In genomic region chr4:41622071-41622470, GRCm38 (mm10) we compare ENCODE assay signal across 28 mouse cellular contexts. TPM values are rescaled to one million over a fixed set of nuclear protein-coding genes. Genes with fewer than 3 reads are reported as not detected.
"Had no signal": no experiment of that assay in that cellular context is flagged by ENCODE, and none has a peak within 500 bp of the region (broad histone marks: within the 10 kb centered on the region; RNA-seq: fewer than 3 reads in every experiment).

No protein-coding gene starts in this region.

- H3K9ac ChIP-seq: heart, embryonic 12.5 days; hindbrain, embryonic 13.5 days; hindbrain, embryonic 15.5 days; intestine, embryonic 15.5 days; limb, embryonic 12.5 days; liver, embryonic 13.5 days; liver, embryonic 15.5 days; liver, postnatal 0 days had no signal

- H3K27me3 ChIP-seq: hindbrain, embryonic 13.5 days; hindbrain, embryonic 15.5 days; liver, embryonic 15.5 days had no signal

- H3K27ac ChIP-seq: gastrocnemius, adult 2 months; heart, embryonic 10.5 days; hindbrain, embryonic 13.5 days; hindbrain, embryonic 15.5 days; intestine, embryonic 15.5 days; layer of hippocampus, adult 2 months; left cerebral cortex, adult 2 months; limb, embryonic 10.5 days; limb, embryonic 12.5 days; liver, embryonic 13.5 days; liver, embryonic 15.5 days had no signal

- ATAC-seq: inflammation-experienced regulatory T-cells, adult 6 months; intestine, embryonic 15.5 days; intestine, postnatal 0 days; liver, postnatal 0 days had no signal

- H3K36me3 ChIP-seq: heart, embryonic 10.5 days; heart, embryonic 12.5 days; hindbrain, embryonic 13.5 days; hindbrain, embryonic 15.5 days; intestine, embryonic 15.5 days; limb, embryonic 10.5 days; limb, embryonic 12.5 days; liver, embryonic 13.5 days; liver, embryonic 15.5 days had no signal

- H3K4me3 ChIP-seq: gastrocnemius, adult 2 months; heart, embryonic 10.5 days; heart, embryonic 12.5 days; hindbrain, embryonic 13.5 days; hindbrain, embryonic 15.5 days; intestine, embryonic 15.5 days; layer of hippocampus, adult 2 months; left cerebral cortex, adult 2 months; limb, embryonic 10.5 days; limb, embryonic 12.5 days; liver, embryonic 13.5 days; liver, embryonic 15.5 days had no signal

- H3K4me1 ChIP-seq: heart, embryonic 12.5 days; intestine, embryonic 15.5 days; liver, embryonic 13.5 days had no signal

- H3K4me2 ChIP-seq: heart, embryonic 12.5 days; hindbrain, embryonic 13.5 days; hindbrain, embryonic 15.5 days; intestine, embryonic 15.5 days; limb, embryonic 12.5 days; liver, embryonic 11.5 days; liver, embryonic 13.5 days; liver, embryonic 15.5 days had no signal

- DNase-seq: gastrocnemius, adult 2 months; gastrocnemius, postnatal 10 days; gastrocnemius, postnatal 25 days; heart, adult 18-20 months; heart, postnatal 10 days; heart, postnatal 4 days; kidney, adult 18-20 months; kidney, adult 8-10 months; kidney, postnatal 10 days; kidney, postnatal 25 days; kidney, postnatal 4 days; liver; liver, embryonic 13.5 days; liver, postnatal 0 days had no signal

- H3K9me3 ChIP-seq: heart, embryonic 10.5 days; heart, embryonic 12.5 days; hindbrain, embryonic 13.5 days; hindbrain, embryonic 15.5 days; intestine, embryonic 15.5 days; limb, embryonic 10.5 days; limb, embryonic 12.5 days; liver, embryonic 13.5 days; liver, embryonic 15.5 days had no signal

RNA-seq across cellular contexts. Expression of gene Enho, which starts 18.1 kb away (rescaled TPM):
- total RNA-seq: granulocyte monocyte progenitor cell, adult 5-6 weeks had no signal
- polyA plus RNA-seq: inflammation-experienced regulatory T-cells, adult 6 months had no signal

RNA-seq across cellular contexts. Expression of gene Dnaic1, which starts 52.5 kb away (rescaled TPM):
- total RNA-seq: granulocyte monocyte progenitor cell, adult 5-6 weeks had no signal
- polyA plus RNA-seq: inflammation-experienced regulatory T-cells, adult 6 months had no signal
